ENCODE assay signal across 15 mouse cellular contexts in the genomic region with DNA sequence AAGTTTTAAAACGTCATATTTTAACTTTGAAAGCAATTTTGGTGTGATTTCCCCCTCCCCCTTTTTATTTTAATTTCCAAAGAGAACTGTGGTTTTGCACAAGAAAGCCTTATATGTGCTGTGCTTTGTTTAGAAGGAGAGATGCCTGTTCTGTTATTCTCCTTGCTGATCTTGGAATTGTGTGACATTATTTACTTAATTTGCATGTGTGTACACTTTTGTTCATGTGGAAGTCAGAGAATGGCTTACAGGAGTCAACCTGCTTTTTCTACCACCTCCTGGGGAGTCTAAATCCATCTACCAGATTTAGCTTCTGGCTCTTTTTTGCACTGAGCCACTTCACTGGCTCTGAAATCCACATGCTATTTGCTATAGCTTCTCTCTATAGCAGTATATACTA.
"Had no signal": no experiment of that assay in that cellular context is flagged by ENCODE, and none has a peak within 500 bp of the region (broad histone marks: within the 10 kb centered on the region; RNA-seq: fewer than 3 reads in every experiment).

No protein-coding gene starts in this region.

- DNase-seq: cerebellum, adult 9-11 months; cerebellum, postnatal 10 days; cerebellum, postnatal 14 days; cerebellum, postnatal 25 days; cerebellum, postnatal 36 days; embryo, embryonic 11 days; forebrain, postnatal 0 days; gastrocnemius, adult 2 months; gastrocnemius, postnatal 10 days; gastrocnemius, postnatal 14 days; gastrocnemius, postnatal 25 days; gastrocnemius, postnatal 36 days; heart, adult 11 months; heart, adult 18-20 months; heart, adult 2 months had no signal
